Mouse (Mus musculus): ENCODE results near the gene Lce1j. TPM values are rescaled to one million over a fixed set of nuclear protein-coding genes. Genes with fewer than 3 reads are reported as not detected.

Lce1j gene
- not detected for total RNA-seq (2023)

GRCm38 (mm10) chr3:92790414-92790813, at the start of gene Lce1j:
Gene Lce1j (minus strand): TSS chr3:92790514.

GRCm38 (mm10) chr3:92827108-92827507, 36.8 kb upstream of the Lce1j start, which contains the start of gene Kprp:
Gene Kprp (minus strand): TSS chr3:92827247.

GRCm38 (mm10) chr3:92807791-92808190, 17.5 kb upstream of the Lce1j start, which contains the start of gene Lce1k:
Gene Lce1k (minus strand): TSS chr3:92807891.

GRCm38 (mm10) chr3:92778799-92779198, 11.5 kb downstream of the Lce1j start, which contains the start of gene Lce1i:
Gene Lce1i (minus strand): TSS chr3:92778899.

GRCm38 (mm10) chr3:92764965-92765364, 25.3 kb downstream of the Lce1j start, which contains the start of gene Lce1h:
Gene Lce1h (minus strand): TSS chr3:92765065.

GRCm38 (mm10) chr3:92752238-92752637, 38.1 kb downstream of the Lce1j start, which contains the start of gene Lce1g:
Gene Lce1g (minus strand): TSS chr3:92752338.

GRCm38 (mm10) chr3:92738996-92739395, 51.3 kb downstream of the Lce1j start, which contains the start of gene Gm38119:
Gene Gm38119 (minus strand): TSS chr3:92739096.

Other genes starting within 250 kb of the Lce1j start
- not detected for gene Ivl, start 216.8 kb downstream of the Lce1j start, total RNA-seq (2023)
- not detected for gene Smcp, start 201.5 kb downstream of the Lce1j start, total RNA-seq (2023)
- not detected for gene 2210017I01Rik, start 183.0 kb downstream of the Lce1j start, total RNA-seq (2023)
- not detected for gene Lce6a, start 168.9 kb downstream of the Lce1j start, total RNA-seq (2023)
- gene Lce1a1, start 142.2 kb downstream of the Lce1j start, total RNA-seq (2023) = not detected
- gene Lce1b, start 133.6 kb downstream of the Lce1j start, total RNA-seq (2023) = not detected
- gene Lce1a2, start 120.2 kb downstream of the Lce1j start, total RNA-seq (2023) = not detected
- not detected for gene Lce1c, start 111.3 kb downstream of the Lce1j start, total RNA-seq (2023)
- gene Lce1d, start 103.3 kb downstream of the Lce1j start, total RNA-seq (2023) = not detected
- not detected for gene Lce1e, start 81.4 kb downstream of the Lce1j start, total RNA-seq (2023)
- not detected for gene Lce1f, start 70.2 kb downstream of the Lce1j start, total RNA-seq (2023)
- gene Gm38119, start 51.4 kb downstream of the Lce1j start, total RNA-seq (2023) = not detected
- gene Lce1g, start 38.2 kb downstream of the Lce1j start, total RNA-seq (2023) = not detected
- gene Lce1h, start 25.4 kb downstream of the Lce1j start, total RNA-seq (2023) = not detected
- not detected for gene Lce1i, start 11.6 kb downstream of the Lce1j start, total RNA-seq (2023)
- not detected for gene Lce1k, start 17.4 kb upstream of the Lce1j start, total RNA-seq (2023)
- not detected for gene Kprp, start 36.7 kb upstream of the Lce1j start, total RNA-seq (2023)
- gene Lce1l, start 60.8 kb upstream of the Lce1j start, total RNA-seq (2023) = not detected
- gene 2310050C09Rik, start 79.7 kb upstream of the Lce1j start, total RNA-seq (2023) = not detected
- gene Lce3a, start 135.7 kb upstream of the Lce1j start, total RNA-seq (2023) = not detected
- not detected for gene Lce3b, start 142.5 kb upstream of the Lce1j start, total RNA-seq (2023)
- not detected for gene Lce3c, start 154.0 kb upstream of the Lce1j start, total RNA-seq (2023)
- not detected for gene Lce3d, start 166.9 kb upstream of the Lce1j start, total RNA-seq (2023)
- gene Lce3e, start 176.5 kb upstream of the Lce1j start, total RNA-seq (2023) = not detected
- not detected for gene Lce3f, start 201.7 kb upstream of the Lce1j start, total RNA-seq (2023)
- gene Crct1, start 225.2 kb upstream of the Lce1j start, total RNA-seq (2023) = not detected
- gene Lce1m, start 228.5 kb upstream of the Lce1j start, total RNA-seq (2023) = not detected

Data from B cell, adult 67 days (primary cell).